Mouse (Mus musculus): ENCODE measurements at regions not wholly inside any gene's neighbourhood (a gene's known extent, or its start where the extent isn't known, plus 50 kb on each side); places are given as distances from the start of the nearest gene placed in this dataset.
A peak's percentile ranks its signal among the peaks of the same experiment; 100 is the strongest.

DNA sequence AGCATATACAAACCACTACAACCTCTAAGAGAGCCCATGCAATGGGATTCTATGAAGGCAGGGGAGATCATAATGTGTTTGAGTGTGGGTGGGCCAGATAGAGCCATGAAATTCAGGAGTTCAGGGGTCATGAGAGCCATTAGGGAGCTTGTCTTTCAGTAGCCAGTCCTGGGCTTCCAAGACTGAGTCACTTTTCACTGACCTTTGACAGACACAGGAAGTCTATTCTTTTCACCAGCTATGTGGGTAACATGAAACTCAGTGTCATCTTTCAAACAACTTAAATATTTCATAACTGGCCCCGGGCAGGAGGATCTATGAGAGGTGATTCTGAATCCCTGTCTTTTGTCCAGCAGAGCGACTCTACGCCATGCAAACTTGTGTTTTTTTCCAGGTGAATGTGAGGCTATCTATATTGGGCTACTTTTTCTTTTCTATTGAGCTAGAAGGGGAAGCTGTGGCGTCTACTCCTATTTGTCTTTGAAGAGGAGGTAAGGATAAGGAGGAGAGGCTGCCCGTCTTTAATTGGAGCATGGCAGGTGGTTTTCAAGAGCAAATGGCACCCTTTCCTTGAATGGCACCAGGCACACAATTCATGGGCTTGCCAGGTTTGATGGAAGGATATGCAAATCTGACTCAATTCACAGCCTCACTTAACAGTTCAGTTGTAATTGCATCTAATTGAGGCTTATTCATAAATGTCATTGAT, 95.6 kb upstream of the Chd2 start:
- no peak for DNase-seq

DNA sequence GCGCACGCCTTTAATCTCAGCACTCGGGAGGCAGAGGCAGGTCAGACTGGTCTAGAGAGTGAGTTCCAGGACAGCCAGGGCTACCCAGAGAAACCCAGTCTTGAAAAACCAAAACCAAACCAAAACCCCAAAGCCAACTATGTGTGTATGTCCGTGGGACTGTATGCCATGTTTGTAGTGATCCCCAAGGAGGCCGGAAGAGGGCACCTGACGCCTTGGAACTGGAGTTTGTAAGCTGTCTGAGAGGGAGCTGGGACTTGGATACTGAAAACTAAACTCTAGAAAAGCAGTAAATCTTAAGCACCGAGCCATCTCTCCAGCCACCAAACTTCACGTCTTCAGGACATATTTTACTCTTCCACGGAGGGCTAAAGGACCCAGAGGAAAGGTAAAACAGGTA, 93.8 kb upstream of the Chd2 start:
- DNase-seq, result no peak

DNA sequence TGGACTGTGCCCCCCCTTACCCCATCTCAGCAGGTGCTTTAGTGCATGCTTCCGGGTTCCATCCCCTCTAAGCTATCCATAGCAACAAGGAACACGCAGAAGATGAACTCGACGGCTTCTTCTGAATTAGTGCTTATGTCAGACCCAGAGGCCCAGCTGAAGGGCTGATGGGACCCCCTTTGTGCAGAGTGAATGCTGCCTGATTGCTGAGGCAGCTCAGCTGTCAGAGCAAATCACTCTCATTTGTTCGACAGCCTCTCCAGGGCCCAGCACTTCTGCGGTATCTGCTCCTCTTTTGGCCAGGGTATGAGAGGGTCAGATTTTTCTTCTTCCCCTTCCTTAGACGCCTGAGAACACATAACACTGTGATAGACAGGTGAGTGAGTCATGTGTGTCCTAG, 89.2 kb upstream of the Chd2 start:
- no peak for DNase-seq

DNA sequence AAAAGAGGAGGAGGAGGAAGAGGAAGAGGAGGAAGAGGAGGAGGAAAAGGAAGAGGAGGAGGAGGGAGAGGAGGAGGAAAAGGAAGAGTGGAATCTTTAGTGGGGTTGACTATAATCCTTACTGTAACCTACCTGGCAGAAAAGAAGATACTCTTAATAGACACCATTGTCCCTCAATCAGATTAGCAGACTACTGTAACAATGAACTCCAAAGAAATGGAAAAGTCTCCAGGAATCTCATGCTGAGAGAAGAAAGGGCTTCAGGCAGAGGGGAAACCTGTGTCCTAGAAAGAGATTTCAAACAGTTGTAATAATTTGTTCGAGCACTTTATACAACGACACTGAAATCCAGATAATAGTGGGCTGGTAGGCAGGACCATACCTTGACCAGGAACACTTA, 87.6 kb upstream of the Chd2 start:
- DNase-seq, result no peak

DNA sequence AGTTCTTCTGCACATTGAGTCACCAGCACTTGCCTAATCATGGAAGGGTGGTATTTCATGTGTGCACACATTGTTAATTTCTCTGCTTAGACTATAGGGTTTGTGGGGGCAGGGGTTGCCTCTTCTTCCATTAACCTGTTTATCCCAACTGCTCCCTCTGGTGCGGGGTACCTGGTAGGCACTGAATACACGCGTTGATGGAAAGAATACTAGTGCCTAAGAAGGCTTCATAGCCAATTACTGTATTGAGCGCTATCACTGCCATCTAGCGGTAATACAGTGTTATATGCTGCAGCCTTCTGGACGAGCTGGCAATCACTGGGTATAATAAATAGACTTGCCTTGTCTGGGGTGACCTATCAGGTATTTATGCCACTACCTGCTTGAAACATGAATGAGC, 86.4 kb upstream of the Chd2 start:
- peak; percentile 77 for DNase-seq

DNA sequence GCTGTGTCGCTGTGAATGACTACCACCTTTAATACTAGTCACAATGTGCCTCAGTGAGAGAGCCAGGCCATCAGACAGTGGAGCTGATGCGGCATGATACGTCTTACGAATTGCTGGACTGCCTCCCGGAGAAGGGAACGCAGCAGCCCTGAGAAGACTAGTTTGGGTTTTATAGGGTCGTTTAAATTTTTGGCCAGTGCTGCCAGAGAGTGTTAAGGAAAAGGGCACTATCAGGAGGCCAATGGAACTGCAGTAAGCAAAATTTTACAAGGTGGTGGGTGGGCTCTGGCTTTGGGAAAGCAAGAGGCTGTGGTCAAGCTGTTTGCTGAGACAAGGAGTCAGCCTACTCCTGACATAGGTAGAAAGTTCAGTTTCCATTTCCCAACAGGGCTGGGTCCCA, 84.7 kb upstream of the Chd2 start:
- no peak for DNase-seq

DNA sequence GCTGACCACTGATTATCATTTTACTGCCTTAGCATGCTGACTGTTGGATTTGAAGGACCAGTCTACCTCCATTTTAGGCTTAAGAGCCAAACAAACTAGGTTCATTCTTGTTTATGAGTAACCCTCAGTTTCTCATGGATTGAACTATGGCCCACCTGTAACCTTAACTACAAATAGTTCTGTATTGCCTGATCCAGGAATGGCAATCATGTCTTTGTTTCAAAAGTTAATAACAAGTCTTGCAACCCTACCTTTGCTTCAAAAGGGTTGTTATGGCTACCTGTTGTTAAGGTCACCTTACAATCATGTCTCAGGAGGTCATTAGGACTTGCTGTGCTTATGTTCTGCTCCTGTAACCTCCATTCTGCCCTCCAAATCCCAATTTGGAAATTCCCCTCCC, 84.0 kb upstream of the Chd2 start:
- DNase-seq, result no peak

DNA sequence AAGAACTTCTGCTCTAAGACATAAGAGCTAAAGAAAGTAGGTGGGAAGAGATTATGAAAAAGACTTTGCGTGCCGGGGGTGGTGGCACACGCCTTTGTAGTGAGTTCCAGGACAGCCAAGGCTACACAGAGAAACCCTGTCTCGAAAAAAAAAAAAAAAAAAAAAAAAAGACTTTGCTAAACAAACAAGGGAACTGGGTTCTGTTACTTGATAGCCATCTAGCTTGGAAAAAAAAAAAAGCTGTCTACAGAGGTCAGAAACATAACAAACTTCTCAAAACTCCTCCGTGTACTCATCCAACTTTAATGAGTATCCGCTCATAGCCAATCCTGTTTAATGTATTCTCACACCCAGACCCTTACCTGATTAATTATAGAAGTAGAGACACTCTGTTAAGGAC, 83.4 kb upstream of the Chd2 start:
- DNase-seq, result no peak

DNA sequence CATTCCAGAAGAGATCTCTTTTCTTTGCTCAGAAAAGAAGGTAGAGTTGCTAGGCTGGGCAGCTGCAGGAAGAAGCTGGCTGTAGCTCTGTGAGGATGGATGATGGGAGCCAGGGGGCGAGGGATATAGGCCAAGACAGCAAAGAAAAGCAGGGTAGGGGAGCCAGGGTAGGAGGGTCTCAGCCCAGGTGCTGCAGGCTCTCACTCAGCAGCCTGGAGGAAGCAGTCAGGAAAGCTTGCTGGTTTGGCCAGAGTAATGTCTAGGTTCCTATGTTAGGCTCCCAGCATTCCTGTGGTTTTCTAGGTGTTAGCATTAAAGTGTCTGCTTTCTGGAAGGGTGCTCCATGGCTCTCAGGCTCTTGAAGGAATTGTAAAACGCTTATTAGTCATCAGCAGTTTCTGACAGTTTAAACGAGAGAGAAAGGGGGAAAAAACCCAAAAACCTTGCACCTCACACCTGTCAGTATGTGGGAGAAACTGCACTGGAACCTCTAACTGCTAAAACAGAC, 82.5 kb upstream of the Chd2 start:
- no peak for DNase-seq

DNA sequence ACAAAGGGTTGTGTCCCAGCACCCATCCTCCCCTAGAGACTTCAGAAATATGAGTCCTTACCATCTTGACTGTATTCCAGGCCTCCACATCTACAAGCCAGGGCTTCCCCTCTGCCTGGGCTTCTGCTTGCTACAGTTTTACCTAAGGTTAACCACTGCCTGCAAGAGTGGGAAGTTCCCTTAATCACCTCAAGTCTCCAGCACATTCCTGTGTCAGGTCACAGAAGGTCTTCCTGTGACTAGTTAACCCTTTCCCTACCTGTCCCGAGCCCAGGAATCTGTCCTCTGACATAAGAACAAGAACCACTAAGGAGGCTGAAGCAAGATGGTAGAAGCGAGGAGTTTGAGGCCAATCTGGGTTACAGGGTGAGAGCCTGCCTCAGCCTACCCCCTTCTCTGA, 80.8 kb upstream of the Chd2 start:
- DNase-seq, result no peak

DNA sequence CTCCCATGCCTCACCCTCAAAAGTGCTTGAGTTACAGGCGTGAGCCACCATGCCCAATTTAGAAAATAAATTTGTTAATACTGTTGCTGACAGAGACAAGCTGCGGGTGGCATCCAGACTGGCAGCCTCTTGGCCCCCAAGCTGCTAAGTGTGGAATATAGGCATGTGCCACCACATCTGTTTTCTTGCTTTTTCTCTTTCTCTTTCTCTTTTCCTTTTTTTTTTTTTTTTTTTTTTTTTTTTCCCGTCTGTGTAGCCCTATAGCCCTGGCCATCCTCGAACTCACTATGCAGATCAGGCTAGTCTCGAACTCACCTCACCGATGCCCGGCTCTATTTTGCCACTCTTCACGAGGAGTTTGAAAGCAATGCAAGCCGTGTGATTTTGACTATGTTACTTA, 78.7 kb upstream of the Chd2 start:
- no peak for DNase-seq

DNA sequence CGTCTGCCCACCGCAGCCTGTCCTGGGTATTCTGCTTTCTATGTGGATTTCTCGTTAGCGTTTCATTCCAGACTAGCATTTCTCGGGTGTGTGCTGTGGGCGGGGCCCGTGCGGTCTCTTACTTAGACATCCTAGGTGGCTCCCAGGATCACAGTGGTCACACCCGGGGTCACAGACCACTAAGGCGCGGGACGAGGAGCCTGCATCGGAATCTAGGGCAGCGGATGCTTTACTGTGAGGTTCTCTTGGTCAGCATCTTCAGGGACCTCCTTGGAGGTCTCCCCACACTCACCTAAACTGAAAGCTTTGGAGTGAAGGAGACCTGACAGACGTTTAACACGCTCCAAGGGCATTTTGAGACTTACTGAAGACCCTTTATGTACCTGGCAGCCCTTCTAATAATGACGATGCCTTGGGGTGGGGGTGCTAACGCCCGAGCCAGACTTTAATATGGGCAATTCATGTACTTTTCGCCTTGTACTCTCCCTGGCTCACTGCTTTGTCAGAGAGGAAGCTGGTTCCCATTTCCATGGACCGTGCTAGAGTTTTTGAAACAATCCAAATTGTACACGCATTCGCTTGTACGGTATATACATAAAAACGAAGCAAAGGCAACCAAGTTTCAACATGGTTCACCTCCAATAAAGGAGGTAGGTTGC, 77.3 kb upstream of the Chd2 start:
- DNase-seq, result no peak

DNA sequence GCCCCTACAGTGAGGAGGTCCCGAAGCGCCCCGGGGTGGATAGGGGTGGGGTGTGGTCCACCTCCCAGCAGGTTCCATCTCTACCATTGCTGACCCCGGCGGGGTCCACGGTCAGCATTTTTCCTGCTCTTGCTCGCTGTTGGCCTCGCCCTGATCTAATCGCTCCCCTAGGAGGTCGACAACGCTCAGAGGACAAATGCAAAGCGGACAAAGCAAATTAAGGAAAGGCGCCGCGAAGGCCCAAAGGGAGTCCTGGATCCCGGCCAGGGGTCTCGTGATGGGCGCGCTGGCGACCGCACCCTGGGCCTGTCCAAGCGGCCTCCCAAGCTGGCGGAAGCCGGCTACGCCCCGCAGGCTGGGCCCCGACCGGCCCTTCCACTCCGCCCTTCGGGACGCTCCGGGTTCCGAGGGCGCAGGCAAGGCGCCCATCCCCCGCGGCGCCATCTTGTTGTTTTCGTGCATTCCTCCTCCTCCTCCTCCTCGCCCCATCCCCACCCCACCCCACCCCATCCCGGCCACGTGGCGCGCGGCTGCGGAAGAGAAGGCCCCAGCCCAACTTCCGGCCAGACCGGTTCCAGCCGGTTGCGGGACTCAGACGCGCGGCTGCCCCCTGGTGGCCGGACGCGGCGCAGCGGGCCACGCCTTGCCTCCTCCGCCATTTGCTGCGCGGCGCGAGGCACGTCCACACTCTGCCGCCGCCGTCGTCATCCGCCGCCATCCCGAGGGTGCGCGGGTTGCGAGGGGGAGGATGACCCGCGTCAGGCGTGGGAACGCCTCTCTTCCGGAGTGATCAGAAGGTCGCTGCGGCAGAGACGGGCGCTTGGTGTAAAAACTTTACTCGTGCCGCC, 76.5 kb upstream of the Chd2 start:
- DNase-seq, result peak; percentile 98

DNA sequence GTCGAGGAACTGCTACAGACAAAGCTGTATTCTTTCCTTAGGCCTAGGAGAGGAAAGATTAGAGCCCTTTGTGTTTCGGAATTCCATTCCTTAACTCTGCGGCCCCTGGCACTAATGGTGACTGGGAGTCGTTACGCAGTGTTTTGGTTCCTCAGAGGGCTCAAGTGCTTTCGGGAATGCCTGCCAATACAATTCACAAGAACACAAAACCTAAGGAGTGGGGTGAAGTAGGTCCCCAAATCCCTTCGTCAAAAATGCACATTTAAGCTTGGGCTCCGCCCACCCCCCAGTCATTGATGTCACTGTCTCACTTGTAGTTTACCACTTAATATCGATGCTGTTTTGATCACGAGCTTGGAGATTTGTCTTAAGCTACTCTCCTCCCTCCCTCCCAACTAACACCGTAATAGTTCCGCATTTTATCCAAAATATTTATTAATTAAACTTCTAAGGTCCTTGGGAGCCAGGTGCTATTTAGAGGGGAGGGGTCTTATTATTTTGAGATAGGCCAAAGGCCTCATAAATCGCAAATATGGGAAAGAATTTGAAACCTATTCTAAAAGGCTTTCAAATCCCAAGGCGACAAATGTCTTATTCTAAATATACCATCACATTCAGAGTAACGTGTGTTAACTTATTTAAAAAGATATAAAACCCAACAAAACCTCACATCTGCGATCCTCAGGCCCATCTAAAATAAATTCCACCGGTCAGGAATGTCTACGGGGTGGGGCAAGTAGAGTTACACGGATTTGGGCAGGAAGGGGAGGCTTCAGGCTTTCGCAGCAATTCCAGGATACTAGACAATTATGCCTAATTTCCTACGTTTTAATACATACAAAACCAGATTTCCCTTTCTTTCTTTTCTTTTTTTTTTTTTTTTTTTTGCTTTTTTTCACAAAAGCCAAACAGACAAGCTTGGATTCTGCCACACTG, 75.6 kb upstream of the Chd2 start:
- no peak for DNase-seq

DNA sequence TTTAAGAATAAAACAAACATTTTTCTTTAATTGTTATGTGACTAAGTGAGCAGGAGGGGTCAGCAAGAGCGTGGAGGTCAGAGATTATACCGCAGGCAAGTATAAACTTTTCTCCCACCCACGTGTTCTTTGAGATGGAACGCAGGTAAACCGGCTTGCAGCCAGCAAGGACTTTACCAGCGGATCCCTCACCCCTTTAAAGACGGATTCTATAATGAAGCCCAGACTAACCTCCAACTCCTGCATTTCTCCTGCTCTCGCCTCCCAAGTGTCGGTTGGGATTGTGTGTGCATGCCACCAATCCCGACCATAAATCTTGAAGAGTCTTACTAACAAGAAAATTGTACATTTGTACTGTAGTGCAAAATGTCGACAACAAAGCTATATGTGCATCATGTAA, 74.4 kb upstream of the Chd2 start:
- DNase-seq, result peak; percentile 4

DNA sequence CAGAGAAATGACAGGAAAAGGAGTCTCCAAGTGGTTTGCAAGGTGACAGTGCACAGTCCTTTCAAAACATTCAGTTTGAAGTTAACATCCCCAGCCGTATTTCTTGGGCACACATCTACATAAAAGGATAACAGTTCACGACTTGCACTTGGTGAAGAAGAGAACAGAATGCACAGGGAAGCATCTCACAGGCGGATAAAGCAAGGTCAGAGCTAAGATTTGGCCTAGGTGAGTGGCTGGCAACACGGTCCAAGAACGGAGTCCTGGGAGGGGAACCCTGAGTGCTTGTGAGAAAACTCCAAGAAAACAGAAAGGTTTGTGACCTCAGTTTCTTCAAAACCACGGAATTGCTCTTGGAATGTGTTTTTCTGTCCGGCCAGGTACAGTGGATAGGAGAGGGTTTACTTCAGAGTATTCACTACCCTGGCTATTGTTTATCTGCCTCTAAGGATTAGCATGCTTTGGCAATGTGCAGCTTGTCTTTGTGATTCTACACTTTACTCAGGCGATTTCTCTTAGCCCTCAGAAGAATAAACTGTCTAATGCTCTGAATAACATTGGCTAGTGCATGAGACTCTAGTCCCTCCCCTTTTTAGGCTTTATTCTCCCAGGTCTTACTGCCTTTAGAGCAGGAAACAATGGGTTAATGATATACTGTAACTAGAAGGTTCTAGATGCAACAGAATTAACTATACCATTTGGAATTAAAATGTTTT, 73.4 kb upstream of the Chd2 start:
- peak; percentile 12 for DNase-seq

DNA sequence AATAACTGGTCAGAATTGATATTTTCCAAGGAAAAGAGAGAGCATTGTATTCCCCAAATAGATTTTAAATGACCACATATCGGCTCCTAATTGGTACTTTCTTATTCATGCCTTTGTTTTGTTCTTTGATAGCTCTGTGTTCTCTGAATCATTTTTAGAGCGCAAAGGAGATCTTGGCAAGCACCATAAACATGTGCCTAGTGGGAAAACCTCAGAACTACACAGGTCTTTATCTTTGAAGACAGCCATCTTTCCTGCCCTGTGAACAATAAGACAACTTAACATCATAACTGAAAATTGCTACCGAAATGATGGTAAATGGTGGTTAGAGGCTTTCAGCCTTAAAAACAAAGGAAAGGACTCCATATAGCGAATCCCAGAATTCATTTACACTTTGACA, 72.7 kb upstream of the Chd2 start:
- DNase-seq, result peak; percentile 1

DNA sequence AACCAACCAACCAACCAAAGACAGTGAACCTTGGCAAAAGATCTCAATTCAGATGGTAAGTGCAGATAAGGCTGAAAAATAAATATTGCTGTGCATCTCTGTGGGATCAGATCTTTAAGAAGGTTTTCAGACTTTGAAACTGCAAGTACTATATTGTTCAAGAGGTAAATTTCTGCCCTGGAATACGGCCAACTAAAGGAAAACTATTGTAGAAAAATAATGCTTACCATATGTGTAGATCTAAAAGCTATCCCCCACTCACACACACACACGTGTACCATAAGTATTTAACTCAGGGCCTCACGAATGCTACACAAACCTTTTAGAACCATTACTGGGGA, 71.1 kb upstream of the Chd2 start:
- DNase-seq, result no peak

DNA sequence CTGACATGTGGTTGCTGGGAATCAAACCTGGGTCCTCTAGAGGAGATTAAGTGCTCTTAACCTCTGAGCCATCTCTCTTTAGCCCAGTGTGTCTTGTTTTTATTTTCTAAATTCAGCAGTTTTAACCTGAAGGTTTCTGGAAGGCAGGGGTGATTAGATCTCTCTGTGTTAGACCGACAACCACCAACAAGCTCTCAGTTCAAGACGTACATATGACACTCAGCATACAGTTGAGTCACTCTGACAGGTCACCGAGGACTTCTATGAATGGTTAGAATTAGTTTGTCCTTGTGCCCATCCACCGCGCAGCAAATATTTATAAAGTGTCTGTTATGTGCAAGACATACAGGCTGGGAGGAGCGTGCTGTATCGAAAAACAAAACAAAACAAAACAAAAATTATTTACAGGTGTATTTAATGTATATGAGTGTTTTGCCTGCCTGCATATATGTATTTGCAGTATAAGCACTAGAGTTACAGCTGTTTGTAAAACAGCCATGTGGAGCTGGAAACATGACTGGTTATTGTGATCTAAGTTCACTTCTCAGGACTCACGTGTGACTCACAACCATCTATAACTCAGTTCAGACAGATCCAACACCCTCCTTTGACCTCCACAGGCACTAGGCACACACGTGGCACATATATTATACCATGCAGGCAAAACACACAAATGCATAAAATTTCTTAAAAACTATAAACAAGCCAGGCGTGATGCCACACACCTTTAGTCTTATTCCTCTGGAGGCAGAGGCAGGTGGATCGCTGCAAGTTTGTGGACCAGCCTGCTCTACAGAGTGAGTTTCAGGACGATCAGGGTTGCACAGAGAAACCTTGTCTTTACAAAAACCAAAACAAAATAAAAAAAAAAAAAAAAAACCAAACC, 70.5 kb upstream of the Chd2 start:
- peak; percentile 6 for DNase-seq

DNA sequence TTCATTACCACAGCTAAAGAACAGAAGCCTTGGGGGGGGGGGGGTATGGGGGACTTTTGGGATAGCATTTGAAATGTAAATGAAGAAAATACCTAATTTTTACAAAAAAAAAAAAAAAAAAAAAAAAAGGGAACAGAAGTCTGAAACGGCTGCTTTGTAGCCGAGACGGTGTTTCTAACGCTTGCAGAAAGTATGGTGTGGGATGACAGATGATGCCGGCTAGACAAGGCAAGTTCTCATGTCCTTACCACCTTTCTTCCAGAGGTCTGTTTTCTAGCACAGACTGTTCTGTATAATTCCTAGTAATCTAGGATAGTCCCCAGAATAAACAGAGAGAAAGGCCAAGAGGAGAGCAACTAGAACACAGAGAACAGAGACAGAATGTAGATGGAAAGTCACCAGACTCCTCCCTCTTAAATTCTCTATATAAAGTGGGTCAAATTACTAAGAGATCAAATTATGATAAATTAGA, 67.2 kb upstream of the Chd2 start:
- no peak for DNase-seq
